Mouse (Mus musculus) ES-Bruce4 (cell line): ENCODE measurements around the gene Prrc2a. TPM values are rescaled to one million over a fixed set of nuclear protein-coding genes. Genes with fewer than 3 reads are reported as not detected.

Source experiments
- H3K27ac ChIP-seq: 2 replicates; pipeline ENCODE4 v1.5.1; 2012; ENCODE audit warnings: low read length, inconsistent platforms; ENCODE audit not compliant: insufficient read depth
- H3K27me3 ChIP-seq: 2 replicates; pipeline ENCODE4 v1.6.1; 2012; ENCODE audit warnings: mild to moderate bottlenecking, low read length, inconsistent platforms; ENCODE audit not compliant: control insufficient read depth, poor library complexity, insufficient read depth, severe bottlenecking
- H3K36me3 ChIP-seq: 2 replicates; pipeline ENCODE4 v1.6.1; 2012; ENCODE audit warnings: inconsistent platforms, mild to moderate bottlenecking, low read length, moderate library complexity; ENCODE audit not compliant: control insufficient read depth, poor library complexity, insufficient read depth, severe bottlenecking
- H3K4me1 ChIP-seq: one replicate; pipeline ENCODE4 v1.8.1; 2011; ENCODE audit warnings: low read length; ENCODE audit not compliant: control insufficient read depth, insufficient read depth
- H3K4me3 ChIP-seq: 2 replicates; pipeline ENCODE4 v1.5.1; 2011; ENCODE audit warnings: low read depth, mild to moderate bottlenecking, low read length
- H3K9ac ChIP-seq: 2 replicates; pipeline ENCODE4 v1.6.1; 2012; ENCODE audit warnings: low read depth, mild to moderate bottlenecking, inconsistent platforms; ENCODE audit not compliant: poor library complexity, severe bottlenecking
- H3K9me3 ChIP-seq: replicated peaks from 2 replicates; pipeline ENCODE4 v1.6.1; 2012; ENCODE audit warnings: mild to moderate bottlenecking, low read length, inconsistent platforms; ENCODE audit not compliant: control insufficient read depth, poor library complexity, insufficient read depth, severe bottlenecking
- CTCF ChIP-seq: IDR thresholded peaks from one replicate; pipeline ENCODE4 v1.8.1; 2011; ENCODE audit warnings: low read depth, low read length
- EP300 ChIP-seq: IDR thresholded peaks from 2 replicates; pipeline ENCODE4 v1.6.1; 2011; ENCODE audit warnings: low read depth, low read length; ENCODE audit not compliant: insufficient read depth
- POLR2A ChIP-seq: IDR thresholded peaks from one replicate; pipeline ENCODE4 v1.8.1; 2011; ENCODE audit warnings: low read length; ENCODE audit not compliant: insufficient read depth
- polyA plus RNA-seq: library from polyadenylated mRNA; stranded (reverse); fragments of >200 nt; gene quantifications from 2 replicates; pipeline ENCODE4 v1.2.4, GENCODE M21; 2011; ENCODE audit warnings: low read depth; ENCODE audit not compliant: missing spikeins, insufficient read depth, insufficient read length

The Prrc2a gene
- polyA plus RNA-seq, 1 experiment: 236 TPM

GRCm38 (mm10) chr17:35186681-35187080, 22.0 kb upstream of the Prrc2a start:
- H3K9me3 ChIP-seq: no peaks in the 10 kb centered on the region

GRCm38 (mm10) chr17:35185639-35186611, 21.2 kb upstream of the Prrc2a start:
- H3K9ac ChIP-seq: no peak overlapping the region
- no peaks in the 10 kb centered on the region for H3K4me1 ChIP-seq
- H3K9me3 ChIP-seq: no peaks in the 10 kb centered on the region
- H3K27ac ChIP-seq: peak overlapping the region; percentile 32; the same call in 1 of the 2 replicates
- no peaks in the 10 kb centered on the region for H3K36me3 ChIP-seq
- no peak for TF ChIP-seq EP300
- no peak for TF ChIP-seq CTCF
- no peak for TF ChIP-seq POLR2A
- peak overlapping the region; percentile 45 for H3K4me3 ChIP-seq
- no peaks in the 10 kb centered on the region for H3K27me3 ChIP-seq

More at GRCm38 (mm10) chr17:35186681-35187080, 22.0 kb upstream of the Prrc2a start:
- Histone ChIP-seq H3K4me1 (no peaks in the 10 kb centered on the region), H3K4me3 (peak overlapping the region; percentile 6), H3K27ac (0 out of 2 replicates have a peak overlapping the region, but pooled peaks have one; percentile 1), H3K9ac (no peak overlapping the region), H3K36me3 (no peaks in the 10 kb centered on the region), H3K27me3 (no peaks in the 10 kb centered on the region)
- no peak for TF ChIP-seq EP300
- no peak for TF ChIP-seq CTCF
- TF ChIP-seq POLR2A: no peak

- no peaks in the 10 kb centered on the region for H3K36me3 ChIP-seq
- no peaks in the 10 kb centered on the region for H3K4me1 ChIP-seq
- no peak overlapping the region for H3K27ac ChIP-seq
- TF ChIP-seq CTCF (no peak), EP300 (no peak), POLR2A (no peak)
- H3K4me3 ChIP-seq: no peak overlapping the region
- H3K9me3 ChIP-seq: no peaks in the 10 kb centered on the region
- no peak overlapping the region for H3K9ac ChIP-seq
- H3K27me3 ChIP-seq: no peaks in the 10 kb centered on the region
These were observed 15.4 kb upstream of the Prrc2a start for GRCm38 (mm10) chr17:35180093-35180492.

GRCm38 (mm10) chr17:35178528-35178927, 13.8 kb upstream of the Prrc2a start:
- TF ChIP-seq EP300: 0 out of 2 replicates have a peak, but pooled peaks have one; percentile 22
- no peak for TF ChIP-seq POLR2A
- peak; percentile 96 for TF ChIP-seq CTCF
- Histone ChIP-seq H3K27ac (no peak overlapping the region), H3K36me3 (no peaks in the 10 kb centered on the region), H3K27me3 (no peaks in the 10 kb centered on the region), H3K4me3 (no peak overlapping the region), H3K9ac (no peak overlapping the region), H3K9me3 (no peaks in the 10 kb centered on the region), H3K4me1 (no peaks in the 10 kb centered on the region)

GRCm38 (mm10) chr17:35175968-35176367, 11.3 kb upstream of the Prrc2a start, which contains the start of gene Aif1:
Gene Aif1 (minus strand): TSS chr17:35176068.
- no peaks in the 10 kb centered on the region for H3K36me3 ChIP-seq
- no peaks in the 10 kb centered on the region for H3K27me3 ChIP-seq
- no peaks in the 10 kb centered on the region for H3K4me1 ChIP-seq
- no peak within 1 kb of the TSS for H3K9ac ChIP-seq
- H3K9me3 ChIP-seq: no peaks in the 10 kb centered on the region
- no peak within 1 kb of the TSS for H3K4me3 ChIP-seq
- H3K27ac ChIP-seq: no peak within 1 kb of the TSS
- no peak for TF ChIP-seq EP300
- no peak for TF ChIP-seq CTCF

- H3K27me3 ChIP-seq: no peaks in the 10 kb centered on the region
- H3K36me3 ChIP-seq: no peaks in the 10 kb centered on the region
- H3K4me1 ChIP-seq: no peaks in the 10 kb centered on the region
- no peak overlapping the region for H3K9ac ChIP-seq
- no peaks in the 10 kb centered on the region for H3K9me3 ChIP-seq
- H3K4me3 ChIP-seq: no peak overlapping the region
- TF ChIP-seq EP300: no peak
- TF ChIP-seq CTCF: no peak
- no peak for TF ChIP-seq POLR2A
- H3K27ac ChIP-seq: no peak overlapping the region
These were observed 10.7 kb upstream of the Prrc2a start for GRCm38 (mm10) chr17:35175382-35175781.
